Mouse (Mus musculus) duodenum, adult 2 months (tissue): ENCODE results near the gene Gstp3. TPM values are rescaled to one million over a fixed set of nuclear protein-coding genes. Genes with fewer than 3 reads are reported as not detected.

Experiments used
- polyA plus RNA-seq: library from polyadenylated mRNA; depleted of rRNA; stranded (reverse); fragments of >200 nt; gene quantifications from 2 replicates; pipeline ENCODE4 v1.2.3, GENCODE M21; 2012; ENCODE audit warnings: low replicate concordance; rRNA removed

The Gstp3 gene
- polyA plus RNA-seq: 13.8 and 20.0 TPM in 2 replicates

DNA sequence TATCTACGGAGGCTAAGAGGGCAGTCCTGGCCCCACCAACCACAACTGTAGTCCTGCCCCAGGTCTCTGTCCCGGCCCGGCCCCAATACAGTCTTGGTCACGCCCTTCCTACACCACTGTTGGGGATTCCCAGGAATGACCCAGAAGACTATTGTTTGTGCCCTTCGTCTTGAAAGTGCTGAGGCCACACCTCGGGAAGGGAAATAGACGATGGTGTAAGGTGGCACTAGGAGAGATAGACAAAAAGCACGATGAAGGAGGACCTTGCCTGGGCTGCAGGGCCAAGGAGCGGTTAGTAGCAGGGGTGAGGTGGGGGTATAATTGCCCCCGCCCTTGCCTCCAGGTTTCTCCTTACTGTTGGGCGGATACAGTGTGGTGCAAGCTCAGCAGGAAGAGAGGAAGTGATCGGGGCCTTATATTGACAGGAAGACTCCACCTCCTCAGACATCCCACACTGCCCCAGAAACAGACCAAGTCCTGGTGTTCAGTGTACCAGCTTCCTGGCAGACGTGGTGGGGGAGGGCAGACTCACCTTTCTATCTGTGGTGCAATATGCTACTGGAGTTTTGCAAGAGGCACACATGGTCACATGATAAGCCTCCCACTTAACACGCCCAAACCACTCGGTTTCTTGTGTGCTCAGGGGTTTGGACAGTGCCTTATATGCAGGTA, at the start of gene Gstp3:
Gene Gstp3, minus strand, starts transcription at position 501 of the 672 bp plus-strand sequence.

DNA sequence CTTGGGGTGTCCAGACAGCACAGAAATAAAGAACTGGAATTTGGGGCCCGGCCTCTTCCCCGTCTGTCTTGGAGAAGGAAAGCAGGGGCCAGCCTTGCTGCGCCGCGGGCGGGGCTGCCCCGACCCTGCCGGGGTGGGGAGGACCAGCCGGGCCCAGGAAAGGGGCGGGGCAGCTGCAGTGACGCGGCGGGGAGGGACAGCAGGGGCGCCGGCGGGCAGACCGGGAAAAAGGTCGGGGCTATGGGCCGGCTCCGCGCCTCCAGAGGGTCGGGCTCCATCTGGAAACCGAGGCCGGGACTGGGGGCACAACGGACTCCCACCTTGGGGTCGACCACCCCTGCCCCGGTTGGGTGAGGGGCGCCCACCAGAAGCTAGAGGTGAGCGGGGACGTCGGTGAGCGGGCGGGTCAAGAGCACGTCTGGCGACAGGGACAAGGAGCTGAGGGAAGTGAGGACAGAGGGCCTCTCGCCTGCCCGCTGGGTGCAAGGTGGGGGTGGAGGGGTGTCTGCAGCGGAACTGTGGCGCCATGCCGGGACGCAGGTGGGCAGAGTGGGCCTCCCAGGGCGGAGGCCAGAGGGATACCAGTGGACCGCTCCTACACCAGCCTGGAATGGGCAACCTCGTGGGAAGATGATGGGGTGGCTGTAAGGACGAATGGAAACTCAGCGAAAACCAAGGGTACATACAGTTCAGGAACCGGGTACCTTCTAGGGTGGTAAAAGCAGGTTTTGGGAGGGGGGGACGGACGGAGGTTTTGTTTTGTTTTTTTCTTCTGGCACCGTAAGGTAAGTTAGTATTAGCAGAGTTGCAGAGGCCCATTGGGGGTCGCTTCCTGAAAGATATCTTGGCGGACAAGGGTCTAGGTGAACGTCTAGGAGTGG, 40.7 kb upstream of the Gstp3 start, which contains the start of gene Pitpnm1:
Gene Pitpnm1, plus strand, starts transcription at position 162 of the 881 bp plus-strand sequence.

DNA sequence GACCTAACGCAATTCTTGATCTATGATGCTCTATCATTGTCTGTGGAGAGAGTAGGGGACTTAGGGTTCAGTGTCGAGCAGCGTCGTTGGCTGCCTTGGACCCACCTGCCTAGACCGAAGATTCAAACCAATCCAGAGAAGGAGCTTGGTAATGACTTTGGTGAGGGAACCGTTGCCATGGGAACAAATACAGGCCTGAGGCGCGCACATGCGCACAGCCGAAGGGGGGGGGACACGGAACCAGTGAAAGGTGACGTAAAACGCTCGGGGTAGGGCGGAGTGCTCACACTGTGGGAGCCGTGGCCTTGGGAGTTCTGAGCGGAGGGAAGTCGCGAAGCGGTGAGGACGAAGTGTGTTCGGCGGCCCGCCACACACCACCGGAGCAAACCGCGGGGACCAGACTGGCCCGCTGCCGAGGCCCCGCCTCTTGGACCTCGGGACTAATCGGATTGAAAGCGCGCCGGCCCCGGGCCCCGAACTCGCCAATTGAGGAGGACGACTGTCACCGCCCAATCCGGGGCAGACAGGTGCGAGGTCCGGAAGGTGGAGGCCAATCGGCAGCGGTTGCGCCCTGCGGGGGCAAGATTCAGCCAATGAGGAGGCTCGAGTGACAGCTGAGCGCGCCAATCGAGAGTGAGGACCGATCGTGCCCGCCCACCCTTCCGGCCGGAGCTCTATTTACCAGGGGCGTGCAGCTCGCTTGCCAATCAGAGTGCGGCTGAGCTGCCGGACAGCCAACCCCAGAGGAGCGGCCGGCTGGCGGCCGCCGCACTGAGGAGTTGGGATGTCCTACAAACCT, 37.5 kb upstream of the Gstp3 start, which contains the start of gene Cdk2ap2:
Gene Cdk2ap2, plus strand, starts transcription at position 541 of the 799 bp plus-strand sequence.

DNA sequence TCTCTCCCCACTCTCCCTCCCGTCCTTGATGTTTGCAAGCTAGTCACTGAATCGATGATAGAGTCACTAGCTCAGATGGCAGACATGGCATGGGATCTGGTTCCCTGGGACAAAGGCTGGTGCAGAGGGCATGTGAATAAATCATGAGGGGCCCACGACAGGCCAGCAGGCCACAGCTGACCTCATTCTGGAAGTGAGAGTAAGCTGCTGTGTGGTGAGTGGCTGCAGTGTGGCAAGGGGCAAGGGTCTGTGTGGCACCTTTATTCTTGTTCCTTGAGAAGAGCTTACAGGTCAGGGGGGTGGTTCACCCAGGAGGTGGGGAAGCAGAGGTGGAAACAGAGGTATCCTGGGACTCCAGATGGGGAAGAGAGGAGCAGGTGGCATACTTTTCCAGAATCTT, 22.0 kb upstream of the Gstp3 start, which contains the start of gene Cabp2:
Gene Cabp2, plus strand, starts transcription at position 185 of the 400 bp plus-strand sequence.

DNA sequence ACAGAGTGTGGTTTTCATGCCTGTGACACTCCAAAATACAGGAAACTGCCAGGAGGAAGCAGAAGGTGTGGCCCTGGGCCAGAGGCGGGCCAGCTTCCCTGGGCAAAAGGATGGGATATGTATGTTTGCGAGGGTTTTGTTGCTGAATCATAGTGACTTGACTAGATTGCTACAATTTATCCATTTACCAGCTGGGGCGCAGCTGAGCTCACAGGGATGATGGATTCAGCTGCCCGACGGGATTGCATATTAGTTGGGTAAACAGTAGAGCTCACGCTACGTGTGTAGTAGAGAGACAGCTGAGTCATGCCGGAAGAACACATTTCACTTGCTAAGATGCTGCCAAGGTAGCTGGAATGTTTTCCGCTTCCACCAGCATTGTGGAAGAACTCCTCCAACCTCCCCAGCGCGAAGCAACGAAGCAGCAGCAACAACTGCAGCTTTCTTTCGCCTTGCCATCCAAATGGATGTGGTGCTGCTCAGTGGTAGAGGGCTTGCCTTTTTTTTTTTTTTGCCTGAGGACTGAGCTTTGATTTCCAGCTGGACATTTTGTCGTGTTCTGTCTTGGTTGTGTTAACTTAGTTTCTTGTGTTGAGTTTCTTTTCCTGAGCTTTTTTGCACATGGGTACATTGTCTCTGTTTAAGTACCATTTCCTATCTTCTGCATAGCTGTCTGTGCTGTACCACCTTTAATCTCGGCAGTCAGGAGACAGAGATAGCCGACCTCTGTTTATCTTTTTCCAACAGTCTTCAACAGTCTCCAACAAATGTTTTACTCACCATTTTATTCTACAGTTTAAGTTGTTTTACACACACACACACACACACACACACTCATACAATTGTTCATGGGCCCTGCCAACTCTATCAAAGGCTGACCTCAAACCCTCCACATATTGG, 13.2 kb downstream of the Gstp3 start, which contains the start of gene Gstp2:
Gene Gstp2, minus strand, starts transcription at position 58 of the 900 bp plus-strand sequence.

DNA sequence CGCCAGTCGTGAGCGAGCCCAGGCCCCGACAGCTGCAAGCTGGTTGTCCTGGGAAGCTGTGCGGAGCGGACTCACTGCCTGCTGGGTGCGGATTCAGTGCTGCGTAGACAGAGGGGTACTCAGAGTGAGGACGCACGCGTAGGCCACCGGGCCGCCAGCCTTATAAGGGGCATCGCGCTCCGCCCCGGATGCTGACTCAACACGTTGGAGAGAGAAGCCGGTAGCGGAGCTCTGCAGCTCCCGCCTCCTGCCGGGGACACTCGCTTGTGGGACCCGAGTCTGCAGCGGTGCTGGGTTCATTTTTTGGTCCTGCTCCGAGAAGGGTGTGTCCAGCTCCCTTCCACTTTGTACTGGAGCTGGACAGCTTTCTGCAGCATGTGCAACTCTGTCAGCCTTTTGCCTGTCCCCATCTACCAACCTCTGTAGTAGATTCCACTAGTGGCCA, 21.6 kb downstream of the Gstp3 start, which contains the start of gene Gstp1:
Gene Gstp1, minus strand, starts transcription at position 198 of the 445 bp plus-strand sequence.

DNA sequence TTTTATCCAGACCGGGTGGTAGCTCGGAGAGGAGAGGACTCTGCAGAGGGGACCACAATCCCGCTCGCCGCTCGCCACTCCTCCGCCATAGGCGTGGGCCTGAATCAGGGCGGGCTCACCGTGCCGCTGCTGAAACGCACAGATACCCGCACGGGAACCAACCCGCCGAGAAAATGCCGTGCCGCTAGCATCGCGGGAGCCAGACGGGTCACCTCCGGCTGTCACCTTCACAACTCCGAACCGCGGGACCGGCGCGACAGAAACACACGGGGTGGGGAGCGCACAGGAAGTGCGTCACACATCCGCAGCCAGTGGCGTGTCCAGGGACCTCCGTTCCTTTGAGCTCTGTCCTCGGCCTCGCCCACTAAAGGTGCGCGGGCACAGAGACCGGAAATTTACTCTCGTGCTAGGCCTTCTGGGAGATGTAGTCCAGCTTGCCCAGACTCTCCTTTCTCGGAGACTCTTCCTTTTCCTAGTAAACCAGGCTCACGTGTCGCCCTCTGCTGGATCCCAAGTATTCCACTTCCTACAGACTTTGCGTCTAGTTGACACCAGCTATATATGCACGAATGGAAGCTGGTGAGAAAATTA, 46.8 kb downstream of the Gstp3 start, which contains the start of gene Ndufv1:
Gene Ndufv1, minus strand, starts transcription at position 375 of the 591 bp plus-strand sequence.

Other genes with a start within 250 kb of the Gstp3 start
- gene Chka, start 207.8 kb downstream of the Gstp3 start, polyA plus RNA-seq: 103 and 183 TPM in 2 replicates
- 151 and 158 TPM in 2 replicates for gene Tcirg1, start 152.4 kb downstream of the Gstp3 start, polyA plus RNA-seq
- gene Ndufs8, start 146.8 kb downstream of the Gstp3 start, polyA plus RNA-seq: 282 and 420 TPM in 2 replicates
- 34.0 and 57.2 TPM in 2 replicates for gene Aldh3b1, start 129.8 kb downstream of the Gstp3 start, polyA plus RNA-seq
- 99.1 and 127 TPM in 2 replicates for gene Unc93b1, start 124.4 kb downstream of the Gstp3 start, polyA plus RNA-seq
- gene Aldh3b3, start 100.9 kb downstream of the Gstp3 start, polyA plus RNA-seq: not detected in 2 replicates
- 0.58 and 1.3 TPM in 2 replicates for gene Aldh3b2, start 87.2 kb downstream of the Gstp3 start, polyA plus RNA-seq
- gene Acy3, start 73.0 kb downstream of the Gstp3 start, polyA plus RNA-seq: 136 and 319 TPM in 2 replicates
- gene Tbx10, start 66.8 kb downstream of the Gstp3 start, polyA plus RNA-seq: 0.28 TPM in 1 of 2 replicates, not detected in the other
- 26.8 and 33.7 TPM in 2 replicates for gene Nudt8, start 59.0 kb downstream of the Gstp3 start, polyA plus RNA-seq
- gene Gm49405, start 58.9 kb downstream of the Gstp3 start, polyA plus RNA-seq: 0.97 and 1.6 TPM in 2 replicates
- 9.0 and 9.5 TPM in 2 replicates for gene Doc2g, start 56.3 kb downstream of the Gstp3 start, polyA plus RNA-seq
- 160 and 198 TPM in 2 replicates for gene Ndufv1, start 46.8 kb downstream of the Gstp3 start, polyA plus RNA-seq
- gene Gstp1, start 21.6 kb downstream of the Gstp3 start, polyA plus RNA-seq: 2,340 and 2,743 TPM in 2 replicates
- gene Gstp2, start 13.5 kb downstream of the Gstp3 start, polyA plus RNA-seq: 291 and 464 TPM in 2 replicates
- gene Cabp2, start 22.0 kb upstream of the Gstp3 start, polyA plus RNA-seq: 9.6 TPM in 1 of 2 replicates, not detected in the other
- 348 and 507 TPM in 2 replicates for gene Cdk2ap2, start 37.6 kb upstream of the Gstp3 start, polyA plus RNA-seq
- 152 and 179 TPM in 2 replicates for gene Pitpnm1, start 40.4 kb upstream of the Gstp3 start, polyA plus RNA-seq
- 38.1 and 59.6 TPM in 2 replicates for gene Aip, start 66.3 kb upstream of the Gstp3 start, polyA plus RNA-seq
- gene Gpr152, start 80.2 kb upstream of the Gstp3 start, polyA plus RNA-seq: 0.04 TPM in 1 of 2 replicates, not detected in the other
- gene Cabp4, start 84.5 kb upstream of the Gstp3 start, polyA plus RNA-seq: 0.22 and 0.57 TPM in 2 replicates
- gene Coro1b, start 89.0 kb upstream of the Gstp3 start, polyA plus RNA-seq: 265 and 317 TPM in 2 replicates
- gene Ptprcap, start 94.0 kb upstream of the Gstp3 start, polyA plus RNA-seq: 94.5 and 168 TPM in 2 replicates
- 49.5 and 55.8 TPM in 2 replicates for gene Rps6kb2, start 103.8 kb upstream of the Gstp3 start, polyA plus RNA-seq
- 1.9 and 3.4 TPM in 2 replicates for gene Carns1, start 115.9 kb upstream of the Gstp3 start, polyA plus RNA-seq
- gene Tbc1d10c, start 131.7 kb upstream of the Gstp3 start, polyA plus RNA-seq: 8.6 and 23.0 TPM in 2 replicates
- gene Ppp1ca, start 132.5 kb upstream of the Gstp3 start, polyA plus RNA-seq: 237 and 257 TPM in 2 replicates
- gene Rad9a, start 142.1 kb upstream of the Gstp3 start, polyA plus RNA-seq: 12.2 and 12.9 TPM in 2 replicates
- gene Clcf1, start 154.7 kb upstream of the Gstp3 start, polyA plus RNA-seq: 6.8 and 12.7 TPM in 2 replicates
- not detected in 2 replicates for gene AC109138.7, start 154.8 kb upstream of the Gstp3 start, polyA plus RNA-seq
- 67.0 and 146 TPM in 2 replicates for gene Pold4, start 172.3 kb upstream of the Gstp3 start, polyA plus RNA-seq
- gene Ssh3, start 209.6 kb upstream of the Gstp3 start, polyA plus RNA-seq: 70.2 and 100 TPM in 2 replicates
- gene Ankrd13d, start 223.6 kb upstream of the Gstp3 start, polyA plus RNA-seq: 0.83 and 3.0 TPM in 2 replicates
- gene Grk2, start 246.7 kb upstream of the Gstp3 start, polyA plus RNA-seq: 75.3 and 106 TPM in 2 replicates